Mouse (Mus musculus) heart, adult 2 months (tissue): Measurements from ENCODE around the gene Abhd6.

Source experiments
- CTCF ChIP-seq: fragments of 200-600 bp; IDR thresholded peaks from 2 replicates; pipeline ENCODE4 v1.8.1; 2022; ENCODE audit warnings: antibody characterized with exemption, mild to moderate bottlenecking, moderate library complexity
- POLR2A ChIP-seq: fragments of 200-500 bp; IDR thresholded peaks from 2 replicates; pipeline ENCODE4 v1.6.1; 2011; ENCODE audit warnings: mild to moderate bottlenecking, low read depth, low read length, control low read depth; ENCODE audit not compliant: insufficient read depth

DNA sequence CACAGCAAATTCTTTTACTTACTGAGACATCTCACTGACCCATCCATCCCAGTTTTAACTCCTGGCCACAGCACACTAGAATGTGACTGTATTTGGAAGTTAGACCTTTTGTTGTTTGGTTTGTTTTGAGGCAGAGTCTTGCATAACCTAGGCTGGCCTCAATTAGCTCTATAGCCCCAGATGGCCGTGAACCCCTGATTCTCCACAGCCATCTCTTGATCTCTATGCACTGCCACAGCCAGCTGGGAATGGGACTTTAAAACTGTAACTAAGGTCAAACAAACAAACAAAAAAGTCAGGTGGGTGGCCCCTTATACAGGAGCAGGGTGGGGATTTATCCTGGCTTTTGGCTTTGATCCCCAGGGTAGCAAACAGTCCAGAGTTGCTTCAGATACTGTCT, 28.1 kb upstream of the Abhd6 start:
- TF ChIP-seq CTCF (no peak), POLR2A (no peak)
